Mouse (Mus musculus) heart, postnatal 14 days (tissue): ENCODE data around the gene Poldip2. TPM values are rescaled to one million over a fixed set of nuclear protein-coding genes. Genes with fewer than 3 reads are reported as not detected.

Source experiments
- DNase-seq, 2 experiments: peaks; one replicate each; pipeline ENCODE4 v3.0.0; 2021 to 2022
- intact Hi-C: fragments of 180-260 bp; cut with DNase I; formaldehyde crosslinking; loops from one replicate; pipeline ENCODE4 v1.15.1; 2025
- total RNA-seq, 2 experiments: library from RNA; stranded (reverse); gene quantifications; 2 replicates each; pipeline ENCODE4 v1.2.3; 2021

The Poldip2 gene
- total RNA-seq, 2 experiments from 2014 or later: 153 to 155 TPM

DNA sequence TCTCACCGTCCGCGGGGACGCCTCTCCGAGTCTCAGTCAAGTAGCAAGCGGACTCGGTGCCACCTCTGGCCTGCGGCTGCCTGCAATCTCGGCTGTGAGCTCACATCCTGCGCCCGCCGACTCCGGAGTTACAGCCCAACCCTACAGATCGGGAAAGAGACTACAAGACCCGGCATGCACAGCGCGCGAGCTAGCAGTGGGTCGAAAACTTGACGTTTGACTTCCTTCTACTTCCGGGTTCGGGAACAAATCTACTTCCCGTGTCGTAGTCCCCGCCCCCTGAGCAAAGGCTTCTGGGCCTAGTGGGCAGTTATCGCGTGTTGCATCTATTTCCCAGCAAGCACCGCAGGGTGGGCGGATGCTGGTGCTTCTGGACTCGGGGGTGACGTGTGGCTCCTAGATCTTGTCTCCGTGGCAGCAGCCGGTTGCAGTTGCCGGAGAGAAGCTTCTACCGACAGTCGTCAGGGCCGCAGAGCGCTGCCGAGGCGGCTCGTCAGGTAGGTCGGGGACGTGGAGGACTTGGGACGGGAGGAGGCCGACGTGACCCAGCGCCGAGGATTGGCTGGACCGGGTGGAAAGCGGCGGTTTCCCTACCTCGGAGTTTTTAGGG lies 24.2 kb downstream of the Poldip2 start, which contains the start of the genes Tnfaip1 and Ift20:
Gene Tnfaip1 (minus strand): TSS at position 253 of the 610 bp plus-strand sequence.
Gene Ift20 (plus strand): TSS at position 282 of the 610 bp plus-strand sequence.
- intact Hi-C loops: no loop called here
- peak; percentile 93 to 95 for DNase-seq

DNA sequence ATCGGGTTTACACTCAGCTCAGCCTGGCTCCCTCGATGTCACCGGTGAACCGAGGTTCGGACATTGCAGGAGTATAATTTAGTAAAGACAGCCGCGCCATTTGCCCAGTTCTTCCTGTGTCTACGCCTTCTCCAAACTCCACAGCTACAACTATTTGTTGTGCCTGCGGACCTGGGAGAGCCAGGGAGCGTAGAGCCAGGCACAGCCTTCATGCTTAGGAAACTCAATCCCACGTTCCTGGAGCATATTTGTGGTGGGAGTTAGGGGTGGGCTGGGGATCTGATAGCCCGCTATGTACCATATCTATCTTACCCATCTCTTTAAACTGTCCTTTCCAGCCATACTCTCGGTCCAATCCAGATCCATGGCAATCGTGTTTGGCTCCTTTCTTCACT lies 24.7 kb downstream of the Poldip2 start:
- no peak for DNase-seq
- intact Hi-C loops: no loop called here

DNA sequence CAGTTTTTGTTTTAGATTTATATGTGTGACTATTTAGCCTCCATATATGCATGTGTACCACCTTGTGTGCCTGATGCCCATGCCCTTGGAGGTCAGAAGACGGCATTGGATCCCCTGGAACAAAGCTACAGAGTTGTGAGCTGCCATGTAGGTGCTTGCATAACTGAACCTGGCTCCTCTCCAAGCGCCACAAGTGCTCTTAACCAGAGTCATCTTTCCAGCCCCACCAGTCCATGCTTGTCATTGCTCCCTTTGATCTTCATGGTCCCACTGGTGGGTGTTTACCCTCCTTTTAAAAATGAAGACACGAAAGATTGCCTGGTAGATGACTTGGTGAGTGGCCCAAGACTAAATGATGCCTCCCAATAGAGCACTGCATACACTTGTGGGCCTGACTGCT lies 28.4 kb downstream of the Poldip2 start:
- intact Hi-C loops: no loop called here
- no peak for DNase-seq

GRCm38 (mm10) chr11:78544449-78545111 lies 32.6 kb downstream of the Poldip2 start:
- intact Hi-C loops: no loop called here
- DNase-seq: no peak

- no peak for DNase-seq
- intact Hi-C loops: no loop called here
Observed at GRCm38 (mm10) chr11:78545181-78545580, 33.2 kb downstream of the Poldip2 start.

GRCm38 (mm10) chr11:78547718-78548460 lies 35.9 kb downstream of the Poldip2 start:
- DNase-seq: no peak
- intact Hi-C loops: no loop called here

- intact Hi-C loops: no loop called here
- DNase-seq: no peak
Observed at GRCm38 (mm10) chr11:78549491-78549987, 37.5 kb downstream of the Poldip2 start.

GRCm38 (mm10) chr11:78550168-78551058 lies 38.4 kb downstream of the Poldip2 start, which contains the start of gene Tmem97:
Gene Tmem97, minus strand, starts transcription at chr11:78550777.
- intact Hi-C loops: no loop called here
- DNase-seq: peak; percentile 93 to 94

GRCm38 (mm10) chr11:78551059-78551398 lies 39.0 kb downstream of the Poldip2 start:
- no peak for DNase-seq
- intact Hi-C loops: no loop called here

GRCm38 (mm10) chr11:78555623-78556022 lies 43.6 kb downstream of the Poldip2 start:
- intact Hi-C loops: loop anchor here (5.0 kb wide), 1 partner anchor 68 kb away; no protein-coding TSS in a partner anchor
- no peak for DNase-seq

- intact Hi-C loops: loop anchor here (5.0 kb wide), 1 partner anchor 69 kb away; no protein-coding TSS in a partner anchor
- DNase-seq: no peak
Observed at GRCm38 (mm10) chr11:78556070-78556469, 44.1 kb downstream of the Poldip2 start.

DNA sequence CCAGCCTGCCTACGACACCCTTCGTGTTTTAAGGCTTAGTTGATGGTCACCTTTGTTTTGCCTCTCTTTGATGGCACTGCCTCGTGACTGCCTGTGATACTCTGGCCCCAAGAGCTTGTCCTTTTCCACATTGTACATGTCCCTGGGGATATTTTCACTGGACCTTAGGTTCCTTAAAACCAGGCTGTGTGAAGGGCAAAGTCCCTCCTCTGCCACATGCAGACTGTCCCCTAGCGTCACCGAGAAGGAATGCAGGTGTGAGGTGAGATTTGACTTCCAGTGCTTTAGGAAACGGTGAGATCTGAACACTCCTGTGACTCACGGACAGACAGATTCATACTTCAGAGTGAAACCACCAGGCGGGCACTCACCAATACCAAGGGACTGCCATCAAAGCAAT lies 45.2 kb downstream of the Poldip2 start:
- intact Hi-C loops: loop anchor here (5.0 kb wide), 1 partner anchor 70 kb away; no protein-coding TSS in a partner anchor

GRCm38 (mm10) chr11:78560447-78560846 lies 48.5 kb downstream of the Poldip2 start:
- intact Hi-C loops: loop anchor here (2.0 to 5.0 kb wide), 2 partner anchors 266 to 397 kb away; partner anchors contain the start of gene Lyrm9

More for the DNA sequence above, 45.2 kb downstream of the Poldip2 start:
- DNase-seq: no peak

DNA sequence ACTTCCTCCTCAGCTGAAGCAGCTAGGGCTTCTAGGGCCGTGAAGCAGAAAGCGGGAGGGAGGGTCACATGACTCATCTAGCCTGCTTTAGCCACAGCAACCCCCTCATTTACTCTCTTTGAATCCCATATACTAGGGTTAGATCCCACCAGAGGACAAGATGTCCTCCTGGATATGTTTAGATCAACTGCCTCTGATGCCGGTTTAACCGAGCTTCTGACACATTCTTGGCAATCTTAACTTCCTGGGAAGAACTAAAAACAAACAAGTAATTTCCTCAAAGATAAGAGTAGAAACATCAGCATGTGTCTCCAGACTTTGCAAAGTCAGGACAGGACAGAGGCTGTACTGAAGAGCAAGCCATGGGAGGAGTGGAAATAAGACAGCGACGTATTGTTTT lies 54.8 kb downstream of the Poldip2 start:
- peak; percentile 25 to 27 for DNase-seq
- intact Hi-C loops: loop anchor here (5.0 kb wide), 1 partner anchor 131 kb away; the partner anchor contains the start of gene Nlk

More at GRCm38 (mm10) chr11:78560447-78560846, 48.5 kb downstream of the Poldip2 start:
- DNase-seq: peak; percentile 71 to 83

DNA sequence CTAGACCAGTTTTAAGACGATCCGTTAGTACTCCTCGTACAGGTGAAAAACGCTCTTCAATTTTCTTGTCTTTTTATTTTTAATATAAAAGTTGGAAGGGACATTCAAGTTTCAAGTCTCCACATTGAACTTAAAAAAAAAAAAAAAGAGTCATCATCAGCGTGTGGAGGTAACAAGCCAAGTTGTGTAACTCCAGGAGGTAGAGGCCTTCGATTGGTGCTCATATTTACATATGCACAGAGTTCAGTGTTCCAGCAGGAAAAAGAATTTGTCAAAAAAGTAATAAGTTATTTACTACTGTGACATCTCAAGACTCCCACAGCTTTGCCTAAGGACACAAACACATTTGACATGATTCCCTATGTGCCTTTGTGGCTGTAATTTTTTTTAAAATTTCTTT lies 55.6 kb downstream of the Poldip2 start:
- intact Hi-C loops: loop anchor here (5.0 kb wide), 1 partner anchor 130 kb away; the partner anchor contains the start of gene Nlk
- no peak for DNase-seq

DNA sequence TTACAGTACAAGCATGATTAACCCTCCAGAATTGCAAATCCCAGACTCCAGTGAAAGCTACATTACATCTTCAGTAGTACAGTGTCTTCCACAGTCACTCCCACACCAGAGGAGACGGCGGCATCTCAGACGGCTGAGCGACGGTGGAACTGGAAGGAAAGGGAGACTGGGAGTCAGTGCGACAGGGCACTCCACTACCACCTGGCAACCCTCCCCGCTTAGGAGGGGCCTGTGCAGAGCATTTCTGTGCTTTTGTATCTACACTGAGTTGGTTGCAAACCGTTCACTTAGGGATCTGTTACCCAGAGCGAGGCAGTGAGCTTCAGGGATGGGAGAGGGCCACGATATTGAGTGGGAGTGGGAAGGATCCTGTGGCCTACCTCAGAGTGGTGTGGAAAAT lies 56.8 kb downstream of the Poldip2 start:
- DNase-seq: no peak
- intact Hi-C loops: loop anchor here (5.0 kb wide), 1 partner anchor 128 kb away; the partner anchor contains the start of gene Nlk

DNA sequence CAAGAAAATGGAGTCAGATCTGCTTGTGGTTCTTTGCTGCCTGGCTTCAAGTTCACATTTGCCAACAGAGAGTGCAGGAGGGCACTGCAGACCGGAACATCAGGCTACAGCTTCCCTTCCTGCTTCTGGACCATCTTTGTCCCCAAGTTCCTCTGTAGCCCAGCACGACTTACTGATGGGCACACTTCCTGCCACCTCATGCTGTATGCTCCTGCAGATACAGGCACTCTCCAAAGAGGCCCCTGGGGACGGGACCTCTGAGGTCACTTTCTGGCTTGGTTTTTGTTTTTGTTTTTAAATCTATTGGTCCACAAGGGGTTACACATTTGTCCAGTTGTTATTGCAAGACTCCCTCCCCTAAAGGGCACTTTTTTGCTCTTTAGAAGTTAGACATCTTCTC lies 57.8 kb downstream of the Poldip2 start:
- DNase-seq: no peak
- intact Hi-C loops: loop anchor here (5.0 kb wide), 1 partner anchor 127 kb away; the partner anchor contains the start of gene Nlk

DNA sequence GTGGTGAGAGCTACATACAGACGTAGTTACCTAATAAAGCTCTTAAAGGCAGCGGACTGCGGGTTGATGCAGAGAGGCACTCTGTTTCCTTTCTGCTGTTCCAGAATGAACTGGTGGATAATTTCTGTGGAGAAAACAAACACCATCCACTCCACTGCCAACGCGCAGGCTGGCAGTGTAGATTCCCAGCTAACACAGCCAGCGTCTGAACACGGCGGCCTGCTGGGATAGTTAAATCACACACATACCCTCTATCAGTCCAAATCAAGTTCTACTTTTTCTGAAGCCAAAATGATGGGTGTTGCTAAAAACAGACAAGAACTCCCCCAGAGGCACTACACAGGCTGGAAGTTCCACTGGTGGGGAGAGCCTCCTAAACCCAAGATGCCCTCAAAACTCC lies 59.4 kb downstream of the Poldip2 start:
- no peak for DNase-seq
- intact Hi-C loops: no loop called here

DNA sequence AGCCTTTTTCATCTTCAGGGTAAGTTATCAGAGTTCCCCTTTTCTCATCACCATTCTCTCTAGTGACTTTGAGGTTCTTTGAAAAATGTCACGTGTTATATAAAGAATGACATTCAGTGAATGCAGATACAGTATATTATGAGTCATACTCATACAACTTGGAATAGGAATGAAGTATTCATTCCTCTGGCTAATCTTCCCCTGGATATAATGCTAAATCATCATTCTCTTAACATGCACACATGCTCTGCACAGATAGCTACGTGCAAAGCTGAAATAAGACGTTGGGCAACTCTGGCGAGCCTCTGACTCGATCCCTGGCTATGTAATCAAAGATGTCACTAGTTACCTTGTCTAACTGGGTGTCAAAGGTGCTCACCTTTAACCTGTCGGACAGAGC lies 59.9 kb downstream of the Poldip2 start:
- intact Hi-C loops: no loop called here
- DNase-seq: no peak
